Mouse (Mus musculus): ENCODE results near the gene Il18. TPM values are rescaled to one million over a fixed set of nuclear protein-coding genes. Genes with fewer than 3 reads are reported as not detected.
"Not testable (repeated sequence)": the region's sequence is repeated elsewhere in the genome, so short reads cannot be mapped to it uniquely, and the experiment has no call there.

The Il18 gene
- total RNA-seq, 2 experiments from 2014 or later = 24.1 to 24.4 TPM

DNA sequence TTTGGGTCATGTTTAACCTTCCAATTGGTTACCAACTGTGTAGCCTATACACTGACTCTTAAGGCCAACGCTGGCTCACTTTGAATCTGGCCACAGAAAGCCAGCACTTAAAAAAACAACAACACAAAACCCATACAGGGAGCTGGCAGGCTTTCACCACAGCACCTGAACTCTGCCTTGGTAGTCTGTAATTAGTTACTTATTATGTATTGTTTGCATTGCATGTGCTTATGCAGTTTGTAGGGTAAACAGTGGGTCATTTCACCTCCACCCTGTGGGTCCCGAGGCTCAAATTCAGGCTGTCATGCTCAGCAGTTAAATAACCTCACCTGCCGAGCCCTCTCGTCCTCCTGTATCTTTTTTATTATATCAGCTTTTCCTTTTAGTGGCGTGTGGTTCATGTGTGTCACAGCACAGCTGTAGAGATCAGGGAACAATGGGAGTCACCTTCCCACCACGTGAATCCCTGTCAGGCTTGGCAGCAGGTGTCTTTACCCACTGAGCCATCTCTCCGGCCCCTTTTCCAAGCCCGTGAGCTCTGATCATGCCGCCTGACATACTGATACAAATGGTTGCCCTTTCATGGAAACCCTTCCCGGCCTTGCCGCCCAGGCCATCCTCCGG lies 40.3 kb downstream of the Il18 start:
- intact Hi-C loops (cut with DNase I) = loop anchor here (10.0 kb wide), 1 partner anchor 140 kb away; no protein-coding TSS in a partner anchor
- DNase-seq (ENCODE audit: low spot score in 2 of 2) = no peak

DNA sequence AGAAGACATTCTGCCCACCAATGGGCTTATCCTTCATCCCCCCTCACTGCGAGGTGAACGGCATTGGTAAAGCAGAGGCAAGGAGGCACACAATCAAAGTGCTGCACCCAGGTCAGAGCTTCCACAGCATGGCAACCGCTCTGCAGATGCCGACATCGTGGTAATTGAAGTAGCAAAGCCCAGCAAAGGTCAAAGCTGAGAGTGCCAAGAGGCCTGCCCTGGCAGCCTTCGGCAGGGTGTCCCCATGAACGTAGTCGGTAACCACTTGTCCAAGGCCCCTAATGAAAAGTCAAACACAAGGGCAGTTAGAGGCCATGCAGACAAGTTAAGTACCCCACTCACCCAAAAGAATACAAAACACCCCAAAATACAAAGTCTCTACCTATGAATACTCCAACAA lies 42.3 kb downstream of the Il18 start:
- intact Hi-C loops (cut with DNase I) = loop anchor here (10.0 kb wide), 1 partner anchor 142 kb away; no protein-coding TSS in a partner anchor
- DNase-seq (ENCODE audit: low spot score in 2 of 2) = no peak

DNA sequence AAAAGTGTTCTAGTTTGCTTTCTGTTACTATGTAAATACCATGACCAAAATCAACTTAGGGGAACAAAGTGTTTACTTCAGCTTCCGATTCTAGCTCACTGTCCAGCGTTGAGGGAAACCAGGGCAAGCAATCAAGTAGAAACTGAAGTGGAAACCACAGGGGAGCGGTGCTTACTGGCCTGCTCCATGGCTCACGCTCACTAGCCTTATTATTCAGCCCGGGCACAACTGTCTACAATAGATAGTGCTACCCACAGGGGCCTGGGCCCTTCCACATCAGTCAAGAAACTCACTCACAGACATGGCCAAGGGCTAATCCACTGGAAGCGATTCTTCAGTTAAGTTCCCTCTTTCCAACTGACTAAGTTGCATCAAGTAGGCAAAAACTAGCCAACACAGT lies 46.9 kb downstream of the Il18 start:
- intact Hi-C loops (cut with DNase I) = no loop called here

DNA sequence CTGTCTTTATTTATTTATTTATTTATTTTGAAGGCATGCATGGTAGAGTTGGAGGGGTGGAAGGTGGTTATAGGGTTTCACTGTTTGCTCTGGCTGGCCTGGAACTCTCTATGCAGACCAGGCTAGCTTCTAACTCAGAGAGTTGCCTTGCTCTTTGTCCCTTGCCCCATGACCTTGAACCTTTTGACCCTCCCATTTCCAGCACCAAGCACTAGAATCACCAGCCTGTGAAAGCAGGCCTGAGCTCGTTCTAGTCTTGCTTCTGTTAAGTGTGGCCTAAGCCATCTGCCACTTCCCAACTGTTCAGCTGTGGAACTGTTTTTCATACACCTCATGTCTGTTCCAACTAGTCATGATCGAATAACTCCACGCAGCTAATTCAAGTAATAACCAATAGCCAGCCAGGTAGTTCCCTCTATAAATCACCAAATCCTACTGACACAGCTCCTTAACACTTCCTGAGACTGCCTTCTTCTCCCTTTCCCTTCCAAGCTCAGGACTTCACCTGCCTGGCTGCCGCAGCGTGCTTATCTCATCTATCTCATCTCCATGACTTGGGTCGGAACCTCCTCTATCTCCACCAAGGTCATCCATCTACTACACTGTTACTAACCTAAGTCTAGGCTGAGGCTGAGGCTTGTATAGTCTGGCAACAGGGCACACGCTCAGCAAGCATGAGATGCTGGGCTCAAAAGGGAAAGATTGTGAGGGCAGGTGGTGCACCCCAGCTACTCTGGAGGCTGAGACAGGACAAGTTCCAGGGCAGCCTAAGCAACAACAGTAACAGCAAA lies 47.6 kb downstream of the Il18 start:
- intact Hi-C loops (cut with DNase I) = no loop called here
- DNase-seq (ENCODE audit: low spot score in 2 of 2) = no peak

More for the DNA sequence above, 46.9 kb downstream of the Il18 start:
- DNase-seq (ENCODE audit: low spot score in 2 of 2) = no peak

DNA sequence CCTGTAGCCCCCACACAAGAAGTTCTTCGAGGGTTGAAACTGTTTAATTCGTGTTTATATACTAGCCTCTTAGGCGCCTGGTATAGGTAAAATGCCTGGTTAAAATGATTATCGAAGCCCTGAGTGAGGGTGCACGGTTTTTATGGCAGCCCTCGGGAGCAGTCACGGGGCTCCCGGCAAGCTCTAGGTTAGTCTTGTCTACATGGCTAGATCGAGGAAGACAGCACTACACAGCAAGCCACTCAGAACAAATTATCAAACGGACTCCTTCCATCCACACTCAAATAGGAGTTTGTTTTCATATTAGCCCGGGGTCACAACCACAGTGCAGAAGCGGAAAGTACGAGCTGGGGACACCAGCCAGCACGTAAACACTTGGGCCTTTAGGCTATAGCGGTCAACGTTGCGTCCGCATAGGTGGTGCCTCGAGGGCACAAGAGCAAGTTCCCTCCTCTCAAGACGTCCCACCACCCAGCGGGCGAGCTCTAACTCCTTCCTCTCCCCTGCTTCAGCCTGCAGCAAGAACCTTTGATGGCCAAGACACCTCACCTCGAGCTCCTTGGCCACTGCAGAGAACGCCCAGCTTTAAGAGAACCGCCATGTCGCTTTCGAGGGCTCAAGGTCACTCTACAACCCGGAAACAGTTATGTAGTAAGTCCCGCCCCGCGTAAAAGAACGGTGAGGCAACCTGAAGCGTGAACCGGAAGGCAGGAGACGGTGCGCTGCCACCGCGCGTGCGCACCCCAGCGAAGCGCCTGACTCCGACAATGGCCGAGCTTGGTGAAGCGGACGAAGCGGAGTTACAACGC lies 48.8 kb downstream of the Il18 start, which contains the start of the genes Sdhd and Timm8b:
Sdhd (minus strand) TSS at position 624 of the 809 bp plus-strand sequence.
Timm8b (plus strand) TSS at position 722 of the 809 bp plus-strand sequence.
- DNase-seq (ENCODE audit: low spot score in 2 of 2) = peak; percentile 95 to 97
- intact Hi-C loops (cut with DNase I) = no loop called here

DNA sequence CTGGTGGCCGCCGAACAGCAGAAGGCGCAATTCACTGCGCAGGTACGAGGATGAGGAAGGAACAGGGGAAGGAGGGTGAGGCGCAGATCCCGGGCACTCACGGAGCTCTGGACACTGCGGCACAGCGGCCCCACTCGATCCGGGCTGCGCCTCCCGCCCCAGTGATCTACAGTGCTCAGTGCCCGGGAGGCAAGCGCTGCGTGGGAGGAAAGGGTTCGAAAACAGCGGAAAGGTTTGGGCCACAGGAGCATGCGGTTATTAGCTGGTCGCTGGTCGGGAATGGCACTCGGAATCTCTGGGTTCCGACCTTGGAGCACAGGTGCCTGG lies 49.3 kb downstream of the Il18 start:
- no peak for DNase-seq (ENCODE audit: low spot score in 2 of 2)
- intact Hi-C loops (cut with DNase I) = no loop called here

DNA sequence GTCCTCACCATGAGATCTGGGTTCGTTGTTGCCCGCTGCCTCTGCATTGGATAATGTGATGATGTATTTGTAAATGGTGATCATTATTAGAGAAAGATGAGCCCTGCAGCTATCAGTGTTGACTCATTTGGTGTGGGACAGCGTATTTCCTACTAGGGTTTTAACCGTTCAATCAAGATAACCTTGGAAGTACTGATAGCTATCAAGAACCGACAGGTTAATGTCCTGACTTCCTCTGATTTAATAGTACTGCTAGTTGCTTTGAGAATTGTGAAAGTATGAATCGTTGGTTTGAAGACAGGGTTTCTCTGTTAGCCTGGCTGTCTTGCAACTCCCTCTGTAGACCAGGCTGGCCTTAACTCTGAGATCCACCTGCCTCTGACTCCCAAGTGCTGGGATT lies 49.7 kb downstream of the Il18 start:
- intact Hi-C loops (cut with DNase I) = no loop called here
- no peak for DNase-seq (ENCODE audit: low spot score in 2 of 2)

DNA sequence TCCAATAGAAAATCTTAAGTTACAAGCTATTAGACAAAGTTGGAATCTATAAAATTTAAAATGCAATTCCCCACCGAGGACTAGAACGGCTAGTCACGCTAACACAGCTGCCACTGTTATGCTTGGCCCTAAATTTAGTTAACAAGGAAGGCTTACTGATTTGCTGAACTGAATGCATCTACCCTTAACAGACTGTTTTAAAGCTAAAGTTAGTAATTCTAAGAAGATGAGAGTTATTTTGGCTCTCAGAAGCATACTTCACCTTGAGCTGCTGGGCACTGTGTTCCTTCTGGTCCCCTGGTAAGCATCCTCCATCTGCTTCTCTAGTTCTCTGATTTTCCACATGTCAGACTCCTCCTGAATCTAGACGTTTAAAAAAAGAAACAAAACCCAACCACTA lies 57.5 kb downstream of the Il18 start:
- intact Hi-C loops (cut with DNase I) = no loop called here
- peak in 1 of 2 experiments; percentile 50 for DNase-seq (ENCODE audit: low spot score in 2 of 2)

DNA sequence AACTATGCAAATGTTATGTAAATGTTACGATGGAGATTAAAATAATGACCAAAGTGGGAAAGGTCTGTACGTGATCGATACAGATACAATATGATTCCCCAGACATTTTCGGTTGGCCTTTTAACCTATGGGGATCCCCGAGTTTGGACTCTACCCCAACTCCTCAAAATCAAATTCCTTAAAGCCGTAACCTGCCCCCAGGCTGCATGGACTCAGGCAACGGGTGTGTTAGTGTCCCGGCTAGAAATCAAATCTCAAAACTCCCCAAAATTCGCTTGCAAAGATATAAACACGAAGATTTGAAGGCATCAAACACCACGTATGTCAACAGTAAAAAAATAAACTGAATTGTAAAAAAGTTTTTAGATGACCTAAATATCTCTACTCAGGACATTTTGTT lies 61.5 kb downstream of the Il18 start:
- intact Hi-C loops (cut with DNase I) = no loop called here
- no peak for DNase-seq (ENCODE audit: low spot score in 2 of 2)

DNA sequence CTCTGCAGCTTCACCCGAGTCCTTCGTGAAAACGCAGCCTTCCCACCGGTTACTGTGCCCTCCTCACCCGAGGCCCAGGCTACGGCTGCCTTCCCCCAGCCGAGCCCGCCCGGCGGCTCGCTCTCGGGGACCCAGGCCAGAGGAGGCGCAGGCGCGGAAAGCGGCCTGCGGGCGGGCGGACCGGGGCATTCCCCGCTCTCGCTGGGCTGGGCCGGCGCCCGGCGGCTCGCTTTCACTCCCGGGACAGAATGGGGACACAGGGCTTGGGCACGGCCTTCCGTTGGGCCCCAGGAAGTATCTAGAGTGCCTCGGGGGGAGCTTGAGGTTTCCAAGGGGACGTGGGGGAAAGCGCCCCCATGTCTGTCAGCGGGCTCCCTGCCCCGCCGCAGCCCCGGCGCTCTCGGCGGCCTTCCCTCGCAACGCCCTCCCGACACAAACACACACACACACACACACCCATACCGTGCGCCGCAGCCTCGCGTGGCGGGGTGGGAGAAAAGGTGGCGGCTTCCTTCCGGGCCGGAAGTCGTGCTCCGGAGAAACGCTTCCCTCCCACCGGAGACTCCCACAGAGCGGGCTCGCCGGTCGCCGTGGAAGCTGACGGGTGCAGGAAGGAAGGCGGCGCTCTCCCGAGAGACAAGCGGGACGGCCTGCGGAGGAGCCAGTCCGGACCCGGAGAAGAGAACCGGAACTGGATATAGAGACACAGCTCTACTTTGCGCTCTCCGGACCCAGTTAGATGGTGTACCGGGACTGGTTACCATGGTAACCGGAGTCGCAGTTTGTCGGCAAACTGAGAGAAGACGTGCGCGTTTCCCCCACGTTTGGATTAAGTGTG lies 62.4 kb downstream of the Il18 start, which contains the start of the genes Pih1d2 and Nkapd1:
Pih1d2 (plus strand) TSS at position 556 of the 838 bp plus-strand sequence.
Nkapd1 (minus strand) TSS at position 699 of the 838 bp plus-strand sequence.
- peak; percentile 90 to 92 for DNase-seq (ENCODE audit: low spot score in 2 of 2)
- intact Hi-C loops (cut with DNase I) = no loop called here

DNA sequence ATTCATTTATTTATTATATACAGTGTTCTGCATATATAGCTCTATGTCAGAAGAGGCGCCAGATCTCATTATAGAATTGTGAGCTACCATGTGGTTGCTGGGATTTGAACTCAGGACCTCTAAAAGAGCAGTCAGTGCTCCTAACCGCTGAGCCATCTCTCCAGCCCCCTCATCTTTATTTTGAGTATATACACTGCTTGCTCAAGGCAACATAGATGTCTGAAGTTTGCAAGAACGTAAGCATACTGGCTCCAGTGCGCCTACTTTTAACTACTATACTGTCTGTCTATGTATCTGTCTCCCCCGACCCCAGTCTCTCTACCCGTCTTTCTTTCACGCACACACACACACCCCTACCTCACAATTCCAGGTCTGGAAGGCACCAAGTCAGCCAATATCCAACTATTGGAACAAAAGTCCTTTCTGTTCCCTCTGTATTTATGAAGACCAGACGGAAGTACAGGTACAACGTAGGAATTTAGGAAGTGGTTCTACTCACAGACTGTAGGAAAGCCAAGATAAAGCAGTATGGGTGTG lies 63.2 kb downstream of the Il18 start:
- DNase-seq (ENCODE audit: low spot score in 2 of 2) = no peak
- intact Hi-C loops (cut with DNase I) = no loop called here

DNA sequence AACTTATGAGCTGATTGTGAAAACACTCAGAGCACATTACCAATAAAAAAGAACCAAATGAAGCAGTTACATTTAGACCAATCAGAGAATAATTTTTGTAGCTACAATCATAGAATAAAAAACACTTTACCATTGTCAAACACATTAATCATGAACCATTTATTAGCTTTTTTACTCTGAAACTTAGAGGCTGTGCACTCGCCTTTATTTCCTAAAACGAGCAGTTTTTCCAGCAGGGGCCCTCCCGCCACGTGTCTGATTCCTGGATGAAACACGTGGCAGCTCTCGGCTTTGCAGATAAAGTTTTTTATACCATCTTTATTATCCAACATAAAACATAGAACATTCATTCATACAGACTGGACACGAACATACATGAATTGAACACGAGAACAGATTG lies 76.3 kb downstream of the Il18 start:
- intact Hi-C loops (cut with DNase I); DNase-seq (ENCODE audit: low spot score in 2 of 2): not testable (repeated sequence)

Other genes with a start within 250 kb of the Il18 start
- 100 to 1,000 TPM; 327 to 341 TPM for gene Rpl10-ps3, start 209.9 kb upstream of the Il18 start, total RNA-seq (2021)
- gene Plet1, start 60.3 kb upstream of the Il18 start, total RNA-seq (2021) = not detected
- gene Pts, start 26.1 kb upstream of the Il18 start, total RNA-seq (2021) = 10 to 100 TPM; 35.6 to 41.3 TPM
- 1 to 10 TPM; 2.7 to 2.8 TPM for gene Bco2, start 354 bp downstream of the Il18 start, total RNA-seq (2021)
- not detected for gene Tex12, start 6.5 kb downstream of the Il18 start, total RNA-seq (2021)
- 100 to 1,000 TPM; 124 to 129 TPM for gene Sdhd, start 49.0 kb downstream of the Il18 start, total RNA-seq (2021)
- 100 to 1,000 TPM; 230 to 244 TPM for gene Timm8b, start 49.1 kb downstream of the Il18 start, total RNA-seq (2021)
- 1 to 10 TPM; 2.1 to 3.2 TPM for gene Pih1d2, start 62.5 kb downstream of the Il18 start, total RNA-seq (2021)
- gene Nkapd1, start 62.6 kb downstream of the Il18 start, total RNA-seq (2021) = 10 to 100 TPM; 29.2 to 30.0 TPM
- gene Dlat, start 105.0 kb downstream of the Il18 start, total RNA-seq (2021) = 100 to 1,000 TPM; 128 to 134 TPM
- gene Dixdc1, start 184.7 kb downstream of the Il18 start, total RNA-seq (2021) = 10 to 100 TPM; 72.5 to 79.2 TPM
- gene 2310030G06Rik, start 191.7 kb downstream of the Il18 start, total RNA-seq (2021) = 1 to 10 TPM; 2.0 to 3.1 TPM
- gene Cryab, start 196.5 kb downstream of the Il18 start, total RNA-seq (2021) = 100 to 1,000 TPM in 1 of 2 experiments, 10 to 100 TPM in 1; 90.2 to 105 TPM
- gene Hspb2, start 197.5 kb downstream of the Il18 start, total RNA-seq (2021) = 1 to 10 TPM; 2.3 to 2.7 TPM
- 1 to 10 TPM; 5.3 to 5.6 TPM for gene Fdxacb1, start 213.4 kb downstream of the Il18 start, total RNA-seq (2021)
- gene Alg9, start 220.2 kb downstream of the Il18 start, total RNA-seq (2021) = 10 to 100 TPM; 28.8 to 29.9 TPM
- 10 to 100 TPM; 29.2 to 30.4 TPM for gene 1110032A03Rik, start 220.7 kb downstream of the Il18 start, total RNA-seq (2021)